Mouse (Mus musculus) A20 (cell line): ENCODE results near the gene Trex2.

Source experiments
- DNase-seq: peaks from one replicate; pipeline ENCODE4 v3.0.0-alpha.2; 2011; ENCODE audit warnings: low read depth, low spot score

Gene Trex2

DNA sequence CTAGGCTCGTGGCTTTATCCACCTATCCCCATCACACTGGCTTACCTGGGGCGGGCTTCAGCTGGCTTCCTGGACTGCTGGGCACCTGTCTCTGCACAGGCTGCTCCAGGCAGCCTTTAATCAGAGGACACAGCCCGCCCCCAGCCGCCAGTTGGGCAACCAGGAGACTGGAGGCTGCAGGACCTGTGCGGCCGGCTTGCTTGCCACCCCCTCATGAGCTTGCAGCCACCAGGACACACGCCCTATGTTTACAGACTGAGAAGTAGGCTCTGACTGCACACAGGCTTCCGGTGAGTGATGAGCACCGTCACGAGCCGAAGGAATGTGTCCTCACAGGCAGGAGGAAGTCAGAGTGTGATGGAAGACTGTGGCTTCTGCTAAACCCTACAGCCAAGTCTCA, at the start of gene Trex2:
Trex2 (minus strand) TSS at position 93 of the 400 bp plus-strand sequence.
- no peak for DNase-seq

DNA sequence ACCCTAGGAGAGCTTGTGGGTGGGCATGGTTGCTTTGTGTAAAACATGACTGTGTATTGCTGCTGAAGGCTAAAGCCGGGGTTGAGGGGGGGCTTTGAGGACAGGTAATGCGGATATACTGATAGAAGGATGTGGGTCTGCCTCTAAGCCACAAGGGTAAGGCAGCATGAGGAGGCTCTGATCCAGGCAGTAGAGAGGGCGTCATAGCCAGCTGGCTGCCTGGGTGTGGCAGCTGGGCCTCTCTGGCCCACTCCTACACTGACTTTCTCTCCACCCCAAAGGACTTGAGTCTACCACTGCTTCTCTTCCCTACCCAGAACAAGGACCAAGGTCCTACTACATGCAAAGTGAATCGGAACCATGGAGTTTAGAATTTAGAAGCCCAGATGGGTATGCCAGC, 49.7 kb upstream of the Trex2 start:
- no peak for DNase-seq

DNA sequence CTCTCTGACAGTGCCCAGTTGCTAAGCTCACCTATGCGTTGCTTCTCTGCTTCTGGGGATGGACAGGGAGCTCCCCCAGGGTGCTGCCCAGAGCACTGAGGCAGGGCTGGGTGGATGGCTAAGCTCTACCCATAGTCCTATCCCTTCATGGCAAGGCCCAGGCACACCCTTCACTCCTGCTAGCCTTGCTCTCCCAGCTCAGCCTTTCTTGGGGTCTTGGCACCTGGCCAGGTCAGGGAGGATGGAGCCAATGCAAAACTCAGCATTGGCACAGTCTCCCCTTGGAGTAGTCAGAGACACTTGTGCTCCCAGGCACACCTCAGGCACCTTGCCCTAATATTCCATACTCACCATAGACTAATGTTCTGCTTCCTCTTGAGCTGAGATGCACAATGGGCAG, 48.9 kb upstream of the Trex2 start:
- DNase-seq: no peak

DNA sequence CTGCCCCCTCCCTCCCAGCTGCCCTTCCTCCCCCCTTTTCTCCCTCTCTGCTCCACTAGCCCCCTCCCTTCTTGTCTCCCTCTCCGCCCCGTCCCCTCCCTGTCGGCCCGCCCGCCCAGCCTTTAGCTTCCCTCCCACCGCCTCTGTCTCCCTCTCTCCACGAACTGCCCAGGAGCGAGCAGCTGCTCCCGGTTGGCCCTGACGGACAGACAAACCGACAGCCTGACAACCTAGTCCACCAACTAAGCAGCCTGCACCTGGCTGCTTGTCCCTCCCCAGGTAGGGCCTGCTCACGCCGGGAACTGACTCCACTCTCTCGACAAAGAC, 48.3 kb upstream of the Trex2 start, which contains the start of gene Bgn:
Bgn (plus strand) TSS at position 119 of the 327 bp plus-strand sequence.
- no peak for DNase-seq

DNA sequence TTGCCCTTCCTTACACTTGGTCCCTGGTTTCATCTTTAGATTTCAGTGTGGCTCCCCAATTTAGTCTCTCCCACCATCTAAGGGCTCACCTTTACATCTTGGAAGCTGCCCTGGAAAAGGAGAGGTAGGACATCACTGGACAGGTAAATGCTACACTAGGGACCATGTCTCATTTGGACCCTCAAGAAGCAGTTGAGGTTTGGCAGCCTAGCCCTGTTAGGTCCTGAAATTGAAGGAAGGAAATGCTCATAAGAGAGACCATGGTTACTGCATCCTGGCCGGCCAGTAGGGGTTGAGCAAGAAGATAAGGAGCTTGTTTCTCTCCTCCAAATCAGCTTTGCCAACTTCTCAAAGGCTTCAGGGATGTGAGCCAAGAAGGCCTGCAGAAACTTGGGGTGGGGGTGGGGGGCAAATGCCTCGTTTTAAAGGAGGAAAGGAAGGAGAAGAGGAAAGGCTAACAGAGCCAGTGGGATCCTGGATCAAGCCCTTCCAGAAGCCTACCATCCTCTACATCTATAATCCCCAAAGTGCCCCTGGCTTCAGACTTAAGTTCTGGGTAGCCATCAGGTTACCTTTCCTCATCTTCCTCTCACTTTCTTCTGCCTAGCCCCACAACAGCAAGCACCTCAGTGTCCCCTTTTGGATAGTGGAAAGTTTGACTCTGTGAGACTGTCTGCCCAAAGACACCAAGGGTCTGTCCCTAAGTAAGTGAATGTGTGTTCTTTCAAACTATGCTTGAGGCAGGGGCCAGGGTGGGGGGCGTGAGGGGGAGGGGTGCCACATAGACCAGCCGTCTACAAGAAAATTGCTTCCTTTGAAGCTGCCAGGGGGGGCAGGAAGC, 47.7 kb upstream of the Trex2 start:
- DNase-seq: no peak

DNA sequence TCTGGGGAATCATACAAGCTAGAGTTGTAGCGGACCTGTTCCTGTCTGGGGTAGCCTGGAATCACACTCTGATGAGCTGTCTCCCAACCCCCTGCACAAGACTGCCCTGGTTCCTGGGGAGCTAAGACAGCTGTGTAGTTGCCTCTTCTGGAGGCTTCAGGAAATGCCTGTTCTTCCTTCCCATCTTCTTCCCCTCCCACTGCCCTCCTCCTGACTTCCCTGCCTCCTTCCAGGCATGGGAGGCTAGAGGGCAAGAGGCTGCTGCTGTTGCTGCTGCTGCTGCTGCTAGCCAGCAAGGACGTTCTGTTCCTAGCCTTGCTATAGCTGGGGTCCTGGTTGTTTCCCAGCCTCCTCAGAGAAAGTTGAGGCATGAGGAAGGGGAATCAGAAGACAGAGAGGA, 45.2 kb upstream of the Trex2 start:
- DNase-seq: no peak

DNA sequence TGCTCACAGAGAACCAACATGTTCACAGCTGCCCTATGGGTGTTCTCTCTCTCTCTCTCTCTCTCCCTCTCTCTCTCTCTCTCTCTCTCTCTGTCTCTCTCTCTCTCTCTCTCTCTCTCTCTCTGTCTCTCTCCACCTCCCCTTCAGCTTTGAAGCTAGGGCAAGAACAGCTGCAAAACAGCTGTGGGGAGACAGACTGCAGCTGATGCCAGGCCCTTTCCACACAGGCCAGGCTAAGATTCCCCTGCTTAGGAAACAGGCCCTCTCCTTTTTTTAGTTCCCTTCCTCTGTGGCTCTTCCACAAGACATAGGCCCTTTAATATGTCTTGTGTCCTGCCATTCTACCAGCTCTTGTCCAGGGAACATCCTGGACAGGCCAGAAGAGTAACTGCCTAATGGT, 44.5 kb upstream of the Trex2 start:
- no peak for DNase-seq

DNA sequence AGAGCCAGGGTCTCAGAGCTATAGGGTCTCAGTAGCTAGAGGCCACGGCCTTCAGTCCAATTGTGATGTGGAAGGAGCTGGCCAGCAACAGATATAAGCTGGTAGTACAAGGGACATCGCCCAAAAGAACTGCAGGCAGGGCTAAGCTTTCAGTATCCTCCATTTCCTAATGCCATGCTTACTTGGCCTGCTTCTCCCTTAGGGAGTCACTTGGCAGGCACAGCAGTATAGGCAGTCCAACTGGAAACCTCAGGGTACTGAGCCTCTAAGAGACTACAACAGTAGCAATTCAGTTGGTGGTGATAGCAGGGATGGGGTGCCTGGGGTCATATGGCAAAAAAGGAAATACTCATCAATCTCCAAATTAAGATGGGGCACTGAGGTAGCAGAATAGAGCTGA, 42.4 kb upstream of the Trex2 start:
- DNase-seq: no peak

DNA sequence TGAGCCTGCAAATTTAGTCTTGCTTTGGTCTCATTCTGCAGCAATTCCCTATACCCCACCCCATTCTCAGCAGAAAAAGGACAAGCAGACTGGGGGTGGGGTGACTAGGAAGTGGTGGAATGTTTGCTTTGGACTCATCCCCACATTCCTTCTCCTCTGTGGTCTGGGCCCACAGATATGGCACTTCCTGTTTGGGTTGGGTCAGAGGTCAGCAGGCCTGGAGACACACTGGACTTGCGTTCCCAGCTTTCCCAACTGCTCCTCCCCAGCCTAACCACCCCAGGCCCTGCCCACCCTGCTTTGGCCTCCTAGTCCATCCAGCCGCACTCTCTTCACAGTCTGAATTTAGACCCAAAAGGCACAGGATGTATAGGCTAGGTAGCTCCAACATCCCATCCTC, 41.5 kb upstream of the Trex2 start:
- DNase-seq: no peak

DNA sequence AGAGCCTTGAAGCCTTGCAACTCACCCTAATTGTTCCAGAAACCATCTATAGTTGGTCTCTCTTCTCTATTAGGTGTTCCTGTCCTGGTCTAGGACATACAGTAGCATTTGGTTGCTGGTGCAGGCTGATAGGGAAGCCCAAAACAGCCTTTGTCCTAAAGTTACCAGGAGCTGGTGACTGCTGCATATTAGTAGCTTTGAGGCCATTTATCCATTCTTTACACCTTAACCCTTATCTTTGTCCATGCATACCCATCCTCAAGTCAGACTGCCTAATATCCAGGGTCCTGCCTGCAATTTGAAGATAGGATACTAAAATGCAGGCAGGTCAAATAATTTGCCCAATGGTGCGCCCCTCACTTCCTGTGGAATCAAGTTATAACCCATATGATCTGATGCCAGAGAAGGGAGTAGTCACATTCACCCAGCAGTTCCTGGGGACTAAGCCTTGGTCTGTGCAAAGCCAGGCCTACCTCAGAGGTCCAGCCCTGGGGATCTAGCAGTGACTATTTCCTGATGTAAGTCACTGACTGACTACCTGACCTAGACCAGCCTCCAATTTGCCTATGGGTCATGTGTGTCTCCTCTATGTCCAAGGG, 40.6 kb upstream of the Trex2 start:
- DNase-seq: no peak

DNA sequence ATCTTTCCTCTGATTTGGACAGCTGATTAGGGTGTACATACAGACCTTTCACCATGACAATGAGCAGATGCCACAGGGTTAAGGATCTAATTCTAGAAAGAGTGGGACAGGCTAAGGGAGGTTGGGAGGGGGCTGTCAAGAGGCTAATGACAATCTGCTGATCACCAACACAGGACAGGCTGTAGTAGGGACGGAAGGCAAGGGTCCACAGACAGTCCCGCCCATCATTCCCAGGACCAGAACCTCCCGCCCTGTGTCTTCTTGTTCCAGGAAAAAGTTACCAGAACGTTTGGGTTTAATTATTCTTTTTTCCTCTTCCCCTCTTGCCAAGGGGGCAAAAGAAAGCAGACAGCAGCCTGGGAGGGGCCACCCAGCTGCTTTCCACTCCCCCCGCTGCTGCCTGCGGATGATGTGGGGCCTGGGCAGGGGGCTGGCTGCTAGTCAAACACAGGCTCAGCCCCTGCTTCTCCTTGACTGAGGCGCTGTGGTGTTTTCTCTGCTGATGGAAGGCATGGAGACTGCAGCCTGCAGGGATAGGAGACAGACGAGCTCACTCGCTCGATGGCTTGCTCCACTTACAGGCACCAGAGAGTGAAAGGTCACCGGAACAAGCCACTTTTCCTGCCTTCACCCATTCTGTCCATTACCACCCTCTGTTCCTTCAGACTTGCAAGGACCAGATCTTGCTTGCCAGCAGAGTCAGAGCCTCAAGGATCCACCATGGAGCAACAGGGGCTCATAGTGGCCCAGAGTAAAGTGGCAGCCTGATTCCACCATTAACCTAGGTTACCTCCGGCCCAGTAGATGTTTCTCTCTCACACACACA, 39.4 kb upstream of the Trex2 start:
- DNase-seq: no peak

DNA sequence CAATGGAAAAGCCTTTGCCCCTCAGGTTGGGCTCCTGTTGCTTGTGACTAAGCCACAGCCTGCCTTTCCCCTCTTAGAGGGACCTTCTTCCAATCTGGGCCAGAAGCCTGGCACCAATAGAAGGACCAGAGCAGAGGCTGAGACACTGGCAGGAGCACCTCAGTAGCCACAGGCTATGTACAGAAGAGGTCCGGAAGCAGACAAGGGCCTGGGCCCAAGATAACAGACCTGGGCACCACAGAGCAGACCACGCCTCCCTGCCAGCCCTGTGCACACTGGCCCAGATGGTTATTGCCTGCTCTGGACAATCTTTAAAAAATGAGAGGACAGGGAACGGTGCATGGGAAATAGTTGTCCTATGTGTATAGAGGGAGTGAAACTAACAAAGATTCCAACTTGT, 36.6 kb upstream of the Trex2 start:
- DNase-seq: no peak

DNA sequence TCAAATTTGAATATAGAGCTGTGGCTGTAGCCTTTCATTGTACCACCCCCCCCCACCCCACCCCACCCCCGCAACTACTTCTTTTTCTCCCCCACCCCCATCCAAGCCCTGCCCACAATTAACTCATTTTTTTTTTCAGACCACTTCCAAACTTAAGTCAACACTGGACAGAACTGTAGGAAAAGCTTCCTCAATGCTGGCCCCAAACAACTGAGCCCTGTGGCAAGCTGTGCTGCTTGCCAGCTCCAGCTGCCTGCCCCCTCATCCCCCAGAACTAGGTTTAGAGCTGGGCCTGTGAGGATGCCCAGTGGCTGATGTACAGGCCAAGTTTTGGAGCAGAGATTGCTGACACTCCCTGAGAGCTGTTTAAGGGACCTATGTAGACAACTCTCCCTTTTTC, 33.6 kb upstream of the Trex2 start:
- no peak for DNase-seq

DNA sequence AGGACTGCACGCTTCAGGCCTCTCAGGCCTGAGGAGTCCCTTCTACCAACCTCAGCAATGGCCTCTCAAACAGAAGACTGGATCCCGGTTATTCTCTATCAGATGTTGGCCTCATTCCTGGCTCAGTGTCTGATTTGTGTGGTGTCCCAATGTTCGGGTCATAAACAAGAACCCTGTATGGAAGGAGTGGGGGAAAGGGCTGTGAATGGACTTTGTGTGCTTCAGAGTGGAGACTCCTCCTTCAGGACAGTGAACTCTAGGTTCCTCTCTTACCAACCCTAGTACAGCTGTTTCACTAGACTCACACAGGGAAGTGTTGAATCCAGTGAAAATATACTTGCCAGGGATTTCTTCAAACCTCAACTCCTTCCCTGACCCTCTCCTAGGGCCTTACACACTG, 33.2 kb upstream of the Trex2 start:
- DNase-seq: no peak

DNA sequence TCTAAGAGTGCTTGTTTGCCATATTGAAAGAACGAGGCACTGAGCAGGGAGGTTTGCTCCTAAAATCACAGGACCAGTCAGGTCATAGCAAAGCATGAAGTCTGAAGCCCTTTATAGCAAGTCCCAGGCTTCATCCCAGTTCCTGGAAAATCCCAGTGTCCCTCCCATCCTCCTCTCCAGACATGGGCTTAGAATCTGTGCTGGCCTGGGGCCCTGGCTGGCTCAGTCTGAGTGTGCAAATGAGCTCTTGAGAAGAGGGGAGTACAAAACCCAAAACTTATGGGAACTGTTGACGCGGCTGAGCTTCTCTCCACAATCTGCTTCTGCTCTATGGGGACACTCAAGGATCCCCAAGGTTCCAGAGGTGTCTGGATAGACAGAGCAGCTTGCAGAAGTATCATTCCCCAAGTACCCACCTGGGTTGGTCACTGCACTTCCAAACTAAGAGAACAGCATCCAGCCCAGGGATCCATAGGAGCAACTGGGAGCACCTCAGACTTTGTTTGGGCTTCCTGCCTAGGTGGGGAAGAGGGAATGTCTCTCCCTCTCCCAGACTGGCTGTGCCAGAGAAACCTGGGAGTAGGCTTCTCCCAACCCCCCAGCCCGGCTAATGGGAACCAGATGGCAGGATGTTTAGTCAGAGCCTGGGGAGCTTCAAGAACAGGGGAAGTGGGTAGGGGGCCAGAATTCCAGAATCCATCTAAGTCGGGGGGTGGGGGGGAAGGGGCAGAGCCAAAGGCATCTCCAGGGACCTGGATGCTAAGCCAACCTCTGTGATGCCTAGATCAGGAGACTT, 32.5 kb upstream of the Trex2 start:
- no peak for DNase-seq

DNA sequence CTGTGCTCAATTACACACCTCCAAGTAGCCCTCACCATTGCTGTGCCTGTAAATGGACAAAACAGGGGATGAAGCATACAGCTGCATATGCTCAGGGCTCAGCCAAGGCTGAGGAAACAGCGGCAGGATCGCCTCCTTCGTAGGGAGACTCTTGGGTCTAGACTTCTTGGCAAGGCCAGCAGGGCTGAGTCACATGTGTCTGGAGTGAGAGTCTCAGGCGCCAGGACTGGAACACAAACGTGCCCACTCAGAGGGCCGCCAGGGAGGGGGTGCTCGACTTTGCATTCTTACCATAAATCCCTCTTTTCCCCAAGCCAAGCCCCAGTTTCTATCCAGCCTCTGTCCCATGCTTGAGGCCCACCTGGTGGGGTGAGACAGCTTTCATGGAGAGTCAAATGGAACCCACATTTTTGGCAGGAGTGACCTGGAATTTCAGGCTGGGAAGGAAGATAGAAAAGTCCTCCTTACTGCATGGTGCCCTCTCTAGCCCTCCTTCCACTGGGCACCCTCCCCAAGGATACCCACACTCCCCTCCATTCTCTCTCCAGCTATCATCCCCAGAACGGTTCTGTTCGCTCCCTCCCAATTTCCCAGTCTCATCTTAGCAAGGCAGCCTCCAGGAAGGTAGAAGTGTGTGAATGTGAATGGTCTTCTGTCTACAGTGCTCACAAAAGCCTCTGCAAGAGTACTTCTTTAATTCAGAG, 30.5 kb upstream of the Trex2 start:
- no peak for DNase-seq

DNA sequence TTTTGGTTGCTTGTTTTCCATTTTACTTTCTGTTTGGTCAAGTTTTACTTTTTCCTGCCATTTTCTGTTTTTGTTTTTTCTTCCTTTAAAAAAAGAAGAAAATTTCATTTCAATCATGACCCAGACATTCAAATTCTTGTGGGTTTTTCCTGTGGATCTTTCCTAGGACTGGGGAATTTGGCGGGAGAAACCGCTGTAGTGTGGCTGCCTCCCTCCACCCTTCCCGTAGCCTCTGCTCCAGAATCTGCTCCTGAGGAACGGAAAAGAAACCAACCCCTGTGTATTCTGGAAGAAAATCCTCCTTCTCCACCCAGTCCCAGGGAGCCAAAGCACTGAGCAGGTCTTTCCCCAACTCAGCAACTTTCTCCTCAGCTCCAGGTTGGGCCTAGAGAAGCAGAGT, 25.6 kb upstream of the Trex2 start:
- DNase-seq: no peak

DNA sequence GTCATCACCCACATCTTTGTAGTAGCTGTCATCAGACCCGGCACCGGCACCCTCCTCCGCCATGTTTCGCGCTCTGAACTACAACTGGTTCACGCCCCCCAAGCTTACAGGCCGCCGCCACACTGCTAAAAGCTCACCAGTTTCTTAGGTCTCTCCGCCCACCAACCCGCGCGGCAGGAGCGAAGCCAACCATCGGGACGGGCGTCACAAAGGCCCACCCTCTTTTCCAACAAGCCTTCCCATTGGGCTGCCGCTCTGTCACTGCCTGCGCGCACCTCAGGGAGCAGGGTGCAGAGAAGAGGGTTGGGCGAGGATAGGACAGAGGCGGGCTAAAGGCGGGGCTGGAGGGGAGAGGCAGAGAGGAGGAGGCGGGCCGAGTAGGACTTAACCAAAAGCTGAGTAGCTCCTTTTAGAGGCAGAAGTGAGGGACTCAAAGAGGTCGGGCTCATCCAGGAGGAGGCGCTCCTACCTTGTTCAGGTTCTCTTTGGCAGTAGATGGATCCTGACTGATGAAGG, 23.8 kb upstream of the Trex2 start, which contains the start of gene Haus7:
Haus7 (minus strand) TSS at position 168 of the 516 bp plus-strand sequence.
- DNase-seq: peak; percentile 93

DNA sequence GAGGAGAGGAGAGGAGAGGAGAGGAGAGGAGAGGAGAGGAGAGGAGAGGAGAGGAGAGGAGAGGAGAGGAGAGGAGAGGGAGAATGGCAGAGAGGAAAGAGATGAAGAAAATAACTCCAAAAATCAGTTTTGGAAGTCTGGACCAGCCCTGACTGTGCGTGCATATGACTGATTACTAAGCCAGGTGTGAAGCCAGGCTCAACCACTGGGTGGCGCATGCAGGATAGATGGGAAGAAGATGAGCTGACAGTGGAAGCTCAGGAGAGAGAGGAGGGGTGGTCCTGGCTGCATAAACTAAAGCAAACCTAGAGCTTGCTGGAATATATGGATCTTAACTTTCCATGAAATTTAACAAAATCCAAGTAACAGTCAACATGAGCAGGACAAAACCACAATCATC, 16.8 kb upstream of the Trex2 start:
- peak; percentile 24 for DNase-seq

DNA sequence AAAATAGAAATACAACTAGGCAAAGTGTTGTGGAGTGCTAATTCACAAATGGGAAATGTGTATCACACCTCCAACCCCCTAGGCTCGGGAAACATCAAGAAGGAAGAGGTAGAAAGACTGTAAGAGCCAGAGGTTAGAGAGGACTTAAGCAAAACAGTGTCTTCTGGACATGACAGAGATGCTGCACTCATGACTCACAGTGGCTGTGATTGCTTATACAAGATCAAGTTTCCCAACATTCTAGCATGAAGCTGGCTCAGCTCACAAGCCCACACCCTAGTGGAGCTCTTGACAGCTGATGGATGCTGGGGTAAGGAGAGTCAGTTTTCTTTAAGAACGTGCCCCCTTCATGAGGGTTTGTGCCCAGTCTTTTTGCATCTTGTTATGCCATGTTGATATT, 6.3 kb upstream of the Trex2 start:
- no peak for DNase-seq

DNA sequence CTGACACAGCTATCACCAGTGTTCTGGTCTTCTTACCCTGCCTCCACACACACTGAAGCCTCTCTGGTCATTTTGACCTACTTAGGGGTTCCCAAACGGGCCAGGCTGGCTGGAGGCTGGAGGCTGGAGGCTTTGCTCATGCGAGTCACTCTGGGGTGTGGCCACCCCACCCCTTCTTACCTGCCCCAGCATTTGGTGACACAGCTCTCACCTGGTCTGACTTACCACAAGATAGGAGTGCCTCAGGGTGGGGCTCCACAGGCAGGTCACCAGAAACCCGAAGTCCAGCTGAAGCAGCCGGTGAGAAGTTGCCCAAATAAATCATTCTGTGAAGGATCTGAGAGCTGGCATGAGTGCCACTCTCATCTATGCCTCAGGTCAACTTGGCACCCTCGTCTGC, 2.3 kb downstream of the Trex2 start:
- no peak for DNase-seq
